Mouse (Mus musculus) brown adipose tissue, adult 24 weeks (tissue): ENCODE results near the gene Rpgr. TPM values are rescaled to one million over a fixed set of nuclear protein-coding genes. Genes with fewer than 3 reads are reported as not detected.

Experiments
- H3K27ac ChIP-seq: fragments of 200-500 bp; replicated peaks from 2 replicates; pipeline ENCODE4 v1.5.1; 2012; ENCODE audit warnings: low read depth, mild to moderate bottlenecking, low read length
- H3K4me1 ChIP-seq: fragments of 200-500 bp; 2 replicates; pipeline ENCODE4 v1.6.1; 2012; ENCODE audit warnings: low read length, mixed read lengths; ENCODE audit not compliant: control insufficient read depth, insufficient read depth, insufficient read length
- H3K4me3 ChIP-seq: fragments of 200-500 bp; 2 replicates; pipeline ENCODE4 v1.5.1; 2012; ENCODE audit warnings: low read depth, mild to moderate bottlenecking, low read length, moderate library complexity; ENCODE audit not compliant: insufficient read depth
- polyA plus RNA-seq: library from polyadenylated mRNA; stranded (reverse); fragments of >200 nt; gene quantifications from 2 replicates; pipeline ENCODE4 v1.2.4, GENCODE M21; 2012; ENCODE audit not compliant: missing spikeins, insufficient read depth, insufficient read length

Gene Rpgr
- polyA plus RNA-seq, 1 experiment: 5.2 TPM

- Histone ChIP-seq H3K27ac (no peak overlapping the region), H3K4me1 (no peaks in the 10 kb centered on the region), H3K4me3 (no peak overlapping the region)
These were observed 100.9 kb downstream of the Rpgr start for GRCm38 (mm10) chrX:10115780-10116179.

GRCm38 (mm10) chrX:10110736-10111135, 106.0 kb downstream of the Rpgr start:
- no peaks in the 10 kb centered on the region for H3K4me1 ChIP-seq
- no peak overlapping the region for H3K4me3 ChIP-seq

GRCm38 (mm10) chrX:10108558-10108957, 108.2 kb downstream of the Rpgr start:
- no peak overlapping the region for H3K4me3 ChIP-seq
- no peaks in the 10 kb centered on the region for H3K4me1 ChIP-seq
- no peak overlapping the region for H3K27ac ChIP-seq

More at GRCm38 (mm10) chrX:10110736-10111135, 106.0 kb downstream of the Rpgr start:
- H3K27ac ChIP-seq: no peak overlapping the region

- H3K27ac ChIP-seq: no peak overlapping the region
- H3K4me1 ChIP-seq: no peaks in the 10 kb centered on the region
- no peak overlapping the region for H3K4me3 ChIP-seq
These were observed 111.2 kb downstream of the Rpgr start for GRCm38 (mm10) chrX:10105475-10105874.

- Histone ChIP-seq H3K27ac (no peak overlapping the region), H3K4me1 (no peaks in the 10 kb centered on the region), H3K4me3 (no peak overlapping the region)
These were observed 114.0 kb downstream of the Rpgr start for GRCm38 (mm10) chrX:10102739-10103138.

- Histone ChIP-seq H3K4me1 (no peaks in the 10 kb centered on the region), H3K27ac (no peak overlapping the region), H3K4me3 (no peak overlapping the region)
These were observed 120.9 kb downstream of the Rpgr start for GRCm38 (mm10) chrX:10095797-10096196.

- H3K4me1 ChIP-seq: no peaks in the 10 kb centered on the region
- no peak overlapping the region for H3K27ac ChIP-seq
- no peak overlapping the region for H3K4me3 ChIP-seq
These were observed 136.3 kb downstream of the Rpgr start for GRCm38 (mm10) chrX:10080385-10080784.

GRCm38 (mm10) chrX:10079981-10080380, 136.7 kb downstream of the Rpgr start:
- Histone ChIP-seq H3K4me3 (no peak overlapping the region), H3K27ac (no peak overlapping the region), H3K4me1 (no peaks in the 10 kb centered on the region)

- Histone ChIP-seq H3K4me1 (no peaks in the 10 kb centered on the region), H3K27ac (no peak overlapping the region), H3K4me3 (no peak overlapping the region)
These were observed 142.8 kb downstream of the Rpgr start for GRCm38 (mm10) chrX:10073966-10074365.

GRCm38 (mm10) chrX:10071529-10071928, 145.2 kb downstream of the Rpgr start:
- Histone ChIP-seq H3K27ac (no peak overlapping the region), H3K4me1 (no peaks in the 10 kb centered on the region), H3K4me3 (no peak overlapping the region)

- H3K4me1 ChIP-seq: no peaks in the 10 kb centered on the region
- no peak overlapping the region for H3K4me3 ChIP-seq
- no peak overlapping the region for H3K27ac ChIP-seq
These were observed 146.0 kb downstream of the Rpgr start for GRCm38 (mm10) chrX:10070689-10071088.

- H3K27ac ChIP-seq: no peak overlapping the region
- H3K4me3 ChIP-seq: no peak overlapping the region
- H3K4me1 ChIP-seq: no peaks in the 10 kb centered on the region
These were observed 147.3 kb downstream of the Rpgr start for GRCm38 (mm10) chrX:10069405-10069804.

GRCm38 (mm10) chrX:10063781-10064180, 152.9 kb downstream of the Rpgr start:
- Histone ChIP-seq H3K4me3 (no peak overlapping the region), H3K27ac (no peak overlapping the region), H3K4me1 (no peaks in the 10 kb centered on the region)

GRCm38 (mm10) chrX:10063361-10063760, 153.4 kb downstream of the Rpgr start:
- Histone ChIP-seq H3K4me3 (no peak overlapping the region), H3K27ac (no peak overlapping the region), H3K4me1 (no peaks in the 10 kb centered on the region)

GRCm38 (mm10) chrX:10062201-10062600, 154.5 kb downstream of the Rpgr start:
- H3K27ac ChIP-seq: no peak overlapping the region
- H3K4me1 ChIP-seq: no peaks in the 10 kb centered on the region
- H3K4me3 ChIP-seq: no peak overlapping the region

- Histone ChIP-seq H3K4me1 (no peaks in the 10 kb centered on the region), H3K4me3 (no peak overlapping the region), H3K27ac (no peak overlapping the region)
These were observed 182.1 kb downstream of the Rpgr start for GRCm38 (mm10) chrX:10034666-10035065.
